Mouse (Mus musculus) thymus, adult 2 months (tissue): ENCODE data around the gene Prkcz. TPM values are rescaled to one million over a fixed set of nuclear protein-coding genes. Genes with fewer than 3 reads are reported as not detected.

Source experiments
- DNase-seq: peaks from one replicate; pipeline ENCODE4 v3.0.0; 2021
- H3K27ac ChIP-seq: fragments of 200-500 bp; 2 replicates; pipeline ENCODE4 v1.5.1; 2012; ENCODE audit warnings: low read length, control low read depth; ENCODE audit not compliant: control insufficient read depth, insufficient read depth
- H3K27me3 ChIP-seq: fragments of 200-500 bp; 2 replicates; pipeline ENCODE4 v1.6.1; 2012; ENCODE audit warnings: mild to moderate bottlenecking, low read length, moderate library complexity, mixed read lengths; ENCODE audit not compliant: control insufficient read depth, insufficient read depth
- H3K36me3 ChIP-seq: fragments of 200-500 bp; 2 replicates; pipeline ENCODE4 v1.6.1; 2012; ENCODE audit warnings: mild to moderate bottlenecking, low read length, moderate library complexity; ENCODE audit not compliant: control insufficient read depth, insufficient read depth
- H3K4me1 ChIP-seq: fragments of 200-500 bp; replicated peaks from 2 replicates; pipeline ENCODE4 v1.6.1; 2012; ENCODE audit warnings: low read length; ENCODE audit not compliant: control insufficient read depth, insufficient read depth
- H3K4me3 ChIP-seq: fragments of 200-500 bp; 2 replicates; pipeline ENCODE4 v1.5.1; 2012; ENCODE audit warnings: mild to moderate bottlenecking, low read length, control low read depth, moderate library complexity; ENCODE audit not compliant: control insufficient read depth, insufficient read depth
- CTCF ChIP-seq: fragments of 200-500 bp; IDR thresholded peaks from 2 replicates; pipeline ENCODE4 v1.5.1; 2012; ENCODE audit warnings: mild to moderate bottlenecking, control low read depth, low read length, moderate library complexity, borderline replicate concordance; ENCODE audit not compliant: control insufficient read depth, poor library complexity, insufficient read depth; ENCODE audit errors: extremely low read depth
- POLR2A ChIP-seq: fragments of 200-500 bp; IDR thresholded peaks from 2 replicates; pipeline ENCODE4 v1.6.1; 2012; ENCODE audit warnings: mild to moderate bottlenecking, low read length, control low read depth, moderate library complexity; ENCODE audit not compliant: control insufficient read depth, poor library complexity, insufficient read depth; ENCODE audit errors: extremely low read depth
- WGBS: fragments of 180-500 bp; shearing (Covaris S2); methylation state at CpG from one replicate; pipeline ENCODE4 v1.1.7; 2018; 5-methylcytosine and 5-hydroxymethylcytosine counted together
- polyA plus RNA-seq: library from polyadenylated mRNA; depleted of rRNA; stranded (reverse); fragments of >200 nt; gene quantifications from 2 replicates; pipeline ENCODE4 v1.2.3, GENCODE M21; 2012

Gene Prkcz
- polyA plus RNA-seq, 1 experiment = 8.5 TPM

DNA sequence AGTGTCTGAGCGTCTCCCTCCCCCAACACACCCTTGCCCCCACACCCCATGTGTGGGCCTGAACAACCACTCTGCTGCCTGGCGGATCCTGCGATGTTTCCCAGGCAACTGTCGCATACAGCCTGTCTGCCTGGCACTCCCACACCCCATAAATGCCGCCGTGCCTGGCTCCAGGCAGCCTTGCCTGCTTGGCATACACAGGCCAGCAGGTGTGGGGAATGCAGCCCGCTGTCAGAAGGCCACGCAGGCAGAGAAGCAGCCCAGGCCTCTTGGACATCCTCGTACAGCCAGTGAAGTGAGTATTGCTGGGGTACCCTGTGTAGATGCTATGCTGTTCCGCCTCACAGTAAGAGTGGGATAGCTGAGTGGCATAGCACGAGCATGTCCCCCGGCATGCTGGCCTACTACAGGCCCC is 114.5 kb downstream of the Prkcz start:
- Histone ChIP-seq H3K27ac (no peak overlapping the region), H3K4me1 (peaks cover 14% of the 10 kb centered on the region), H3K27me3 (no peaks in the 10 kb centered on the region), H3K36me3 (no peaks in the 10 kb centered on the region), H3K4me3 (no peak overlapping the region)
- no peak for TF ChIP-seq POLR2A
- 94% methylated on average over 12 of the region's 12 CpGs for WGBS
- DNase-seq = no peak

DNA sequence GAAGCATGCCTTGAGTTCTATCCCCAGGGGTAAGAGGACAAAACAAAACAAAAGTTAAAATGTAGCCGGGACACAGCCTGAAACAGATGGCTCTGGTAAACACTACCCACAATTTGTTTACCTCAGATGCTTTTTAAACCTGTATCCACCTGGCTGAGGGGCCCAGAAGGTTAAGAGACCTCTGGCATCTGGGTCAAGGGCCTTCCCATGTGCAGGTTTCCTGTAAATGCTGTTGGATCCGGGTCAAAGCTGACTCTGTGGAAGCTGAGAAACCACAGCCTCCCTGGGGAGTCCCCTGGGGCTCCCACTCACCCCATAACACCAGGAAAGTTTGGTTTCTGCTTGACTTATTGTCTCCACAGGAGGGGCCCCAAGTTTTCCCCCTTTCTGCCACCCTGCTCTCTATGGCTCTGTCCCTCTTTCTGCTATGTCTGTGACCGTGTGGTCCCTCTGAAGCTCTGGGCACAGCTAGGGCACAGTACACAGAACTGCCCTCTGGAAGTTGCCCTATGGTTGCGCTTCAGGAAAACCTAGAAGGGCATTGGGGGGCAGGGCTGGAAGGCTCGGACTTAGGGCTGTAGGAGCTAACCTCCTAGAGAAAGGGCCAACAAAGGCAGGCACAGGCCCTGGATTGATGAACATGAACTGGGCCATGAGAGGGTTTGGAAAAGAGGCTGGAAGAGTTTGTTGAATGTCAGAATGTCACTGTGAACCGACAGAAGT is 115.2 kb downstream of the Prkcz start:
- TF ChIP-seq POLR2A (no peak), CTCF (no peak)
- no peaks in the 10 kb centered on the region for H3K27me3 ChIP-seq
- H3K27ac ChIP-seq = no peak overlapping the region
- 67% methylated on average over 6 of the region's 6 CpGs for WGBS
- peaks cover 14% of the 10 kb centered on the region for H3K4me1 ChIP-seq
- DNase-seq = no peak
- no peak overlapping the region for H3K4me3 ChIP-seq
- no peaks in the 10 kb centered on the region for H3K36me3 ChIP-seq

DNA sequence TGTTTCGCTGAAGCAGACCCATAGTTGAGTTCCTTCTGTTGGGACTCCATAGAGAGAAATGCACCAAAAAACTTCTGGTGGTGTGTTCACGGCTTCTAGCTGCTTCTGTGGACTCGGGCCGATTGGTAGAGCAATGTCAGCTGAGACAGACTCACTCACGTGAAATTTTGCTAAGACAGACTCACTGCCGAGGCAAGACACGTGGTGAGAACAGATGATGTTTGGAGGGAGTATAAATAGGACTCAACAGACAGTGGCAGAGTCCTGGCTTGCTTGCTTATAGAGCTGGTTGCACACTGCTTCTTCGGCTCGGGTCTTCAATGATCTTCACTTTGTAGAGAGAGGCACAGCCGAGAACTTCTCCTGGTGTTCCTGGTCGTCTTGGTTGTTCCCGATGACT is 117.9 kb downstream of the Prkcz start:
- DNase-seq = no peak
- 95% methylated on average over 12 of the region's 12 CpGs for whole genome bisulfite sequencing
- Histone ChIP-seq H3K4me1 (0 out of 2 replicates have a peak, but pooled peaks cover 4% of the 10 kb centered on the region), H3K36me3 (no peaks in the 10 kb centered on the region), H3K27ac (no peak overlapping the region), H3K4me3 (no peak overlapping the region), H3K27me3 (no peaks in the 10 kb centered on the region)
- TF ChIP-seq POLR2A (no peak), CTCF (no peak)

DNA sequence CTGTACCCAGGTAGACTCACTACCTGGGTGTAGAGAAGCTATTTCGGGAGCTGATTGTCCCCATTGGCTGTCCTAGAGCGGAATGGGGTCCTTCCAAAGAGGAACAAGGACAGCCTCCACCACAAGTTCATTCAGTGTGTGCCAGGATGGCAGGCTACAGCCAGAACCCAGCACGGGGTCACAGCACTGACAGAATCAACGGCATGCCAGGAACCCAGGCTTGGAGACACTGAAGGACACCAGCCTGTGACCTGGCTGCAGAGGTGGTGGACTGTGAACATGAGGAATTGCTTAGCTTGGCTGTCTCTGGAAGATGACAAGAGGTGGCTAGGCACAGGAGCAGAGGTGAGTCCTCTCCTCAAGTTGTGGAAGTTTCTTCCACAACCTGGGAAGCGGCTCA is 118.9 kb downstream of the Prkcz start:
- no peak for DNase-seq
- no peak overlapping the region for H3K4me3 ChIP-seq
- TF ChIP-seq CTCF (no peak), POLR2A (no peak)
- no peak overlapping the region for H3K27ac ChIP-seq
- 0 out of 2 replicates have a peak, but pooled peaks cover 7% of the 10 kb centered on the region for H3K4me1 ChIP-seq
- WGBS = 98% methylated on average over 5 of the region's 5 CpGs
- no peaks in the 10 kb centered on the region for H3K36me3 ChIP-seq
- H3K27me3 ChIP-seq = no peaks in the 10 kb centered on the region

DNA sequence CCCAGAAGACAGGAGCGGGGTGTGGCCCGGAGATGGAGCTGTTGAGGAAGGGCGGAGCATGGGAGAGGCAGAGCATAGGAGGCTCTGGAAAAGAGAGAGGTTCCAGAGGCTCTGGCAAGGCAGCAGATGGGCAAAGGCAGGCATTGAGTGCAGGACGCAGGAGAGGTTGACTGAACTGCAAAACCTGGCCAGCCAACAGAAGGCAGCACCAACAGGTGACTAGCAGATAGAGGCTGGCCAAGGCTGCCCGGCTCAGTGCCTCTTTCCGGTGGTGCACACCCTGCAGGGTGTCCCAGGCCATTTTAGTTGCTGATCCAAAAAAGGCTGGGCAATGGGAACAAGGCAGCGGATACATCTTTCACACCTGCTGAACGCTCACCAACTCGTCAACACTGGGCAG is 119.4 kb downstream of the Prkcz start:
- no peak for DNase-seq
- Histone ChIP-seq H3K27me3 (no peaks in the 10 kb centered on the region), H3K36me3 (no peaks in the 10 kb centered on the region), H3K4me3 (no peak overlapping the region), H3K27ac (no peak overlapping the region), H3K4me1 (peaks cover 9% of the 10 kb centered on the region; the same call in 1 of the 2 replicates)
- TF ChIP-seq CTCF (no peak), POLR2A (no peak)
- WGBS = 95% methylated on average over 9 of the region's 9 CpGs

DNA sequence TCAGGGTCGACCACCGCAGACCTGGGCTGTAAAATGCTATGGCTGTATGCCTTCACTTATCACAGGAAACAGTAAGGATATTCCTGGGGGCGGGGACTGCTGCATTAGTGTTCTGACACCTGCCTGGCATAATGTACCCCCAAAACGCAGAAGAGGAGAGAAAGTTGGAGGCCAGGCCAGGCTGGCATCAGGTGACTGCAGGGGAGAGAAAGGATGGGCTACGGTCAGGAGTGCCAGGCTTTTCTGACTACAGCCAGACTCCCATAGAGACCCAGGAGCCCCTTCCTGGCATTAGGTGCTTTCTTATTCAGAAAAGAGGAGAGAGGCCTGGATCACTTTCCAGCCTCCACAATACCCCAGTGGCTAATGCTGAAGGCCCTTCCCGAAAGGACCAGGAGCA is 121.7 kb downstream of the Prkcz start:
- WGBS = 63% methylated on average over 6 of the region's 6 CpGs
- TF ChIP-seq CTCF (no peak), POLR2A (no peak)
- H3K4me3 ChIP-seq = no peak overlapping the region
- H3K27ac ChIP-seq = no peak overlapping the region
- H3K4me1 ChIP-seq = peaks cover 19% of the 10 kb centered on the region
- DNase-seq = no peak
- no peaks in the 10 kb centered on the region for H3K27me3 ChIP-seq
- no peaks in the 10 kb centered on the region for H3K36me3 ChIP-seq

DNA sequence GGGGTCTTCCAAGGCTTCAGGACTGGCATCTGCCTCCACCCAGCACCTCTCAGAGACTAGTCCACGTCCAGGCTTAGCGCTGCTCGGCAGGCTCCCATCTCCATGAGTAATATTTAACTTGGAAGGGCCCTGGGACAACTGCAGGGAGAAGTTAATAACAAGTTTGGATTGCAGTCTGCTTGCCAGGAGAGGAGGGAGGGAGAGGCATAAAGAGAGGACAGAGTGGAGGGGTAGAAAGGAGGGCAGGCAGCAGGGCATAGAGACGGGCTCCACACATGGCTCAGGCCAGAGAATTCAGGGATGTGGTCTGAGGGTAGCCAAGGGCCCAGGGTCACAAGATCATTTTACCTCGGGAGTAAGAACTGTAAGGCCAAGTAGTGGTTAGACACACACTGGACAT is 122.9 kb downstream of the Prkcz start:
- WGBS = 81% methylated on average over 5 of the region's 5 CpGs
- Histone ChIP-seq H3K27ac (no peak overlapping the region), H3K27me3 (no peaks in the 10 kb centered on the region), H3K4me3 (no peak overlapping the region), H3K4me1 (peaks cover 29% of the 10 kb centered on the region), H3K36me3 (no peaks in the 10 kb centered on the region)
- TF ChIP-seq CTCF (no peak), POLR2A (no peak)
- no peak for DNase-seq
